Comparison of ENCODE assay signal across 14 mouse cellular contexts in genomic region chr14:122606499-122606898, GRCm38 (mm10).
DNase-seq lines count a peak whose midpoint lies in the region; ATAC-seq and TF ChIP-seq lines count a peak whose summit lies in the region.
"Had no signal": no experiment of that assay in that cellular context is flagged by ENCODE, and none has a peak within 500 bp of the region (broad histone marks: within the 10 kb centered on the region; RNA-seq: fewer than 3 reads in every experiment).

No protein-coding gene starts in this region.

- H3K27me3 ChIP-seq in hindbrain, embryonic 12.5 days: no peaks in the 10 kb centered on the region
- no peaks in the 10 kb centered on the region for H3K27me3 ChIP-seq in hindbrain, postnatal 0 days (ENCODE audit: insufficient read depth, low read length)
- H3K27me3 ChIP-seq: embryonic facial prominence, embryonic 12.5 days had no signal

- ATAC-seq in hindbrain, embryonic 12.5 days (ENCODE audit: low FRiP score): peak; percentile 82
- ATAC-seq in hindbrain, postnatal 0 days: no peak
- ATAC-seq in megakaryocyte-erythroid progenitor cell, adult 5-6 weeks (replicated peaks; ENCODE audit: low FRiP score, low TSS enrichment, poor library complexity, severe bottlenecking): no peak
- ATAC-seq: inflammation-experienced regulatory T-cells, adult 6 months had no signal

- WGBS in hindbrain, embryonic 12.5 days: 37% methylated on average over 1 of the region's 1 CpGs
- WGBS in hindbrain, postnatal 0 days: 34% methylated on average over 1 of the region's 1 CpGs

- TF ChIP-seq POLR2A in brain, embryonic 14.5 days (IDR thresholded peaks at IDR 0.05; ENCODE audit: borderline replicate concordance, extremely low read depth, insufficient read depth, insufficient read length, poor library complexity, severe bottlenecking): no peak

- H3K4me1 ChIP-seq in hindbrain, embryonic 12.5 days: peaks cover 3% of the 10 kb centered on the region; the same call in 1 of the 2 replicates
- no peaks in the 10 kb centered on the region for H3K4me1 ChIP-seq in hindbrain, postnatal 0 days (ENCODE audit: insufficient read depth, low read length)

- H3K9me3 ChIP-seq in hindbrain, embryonic 12.5 days (replicated peaks): no peaks in the 10 kb centered on the region
- no peaks in the 10 kb centered on the region for H3K9me3 ChIP-seq in hindbrain, postnatal 0 days (ENCODE audit: low read length)
- H3K9me3 ChIP-seq: embryonic facial prominence, embryonic 12.5 days had no signal

- H3K27ac ChIP-seq in hindbrain, embryonic 12.5 days: no peak overlapping the region
- no peak overlapping the region for H3K27ac ChIP-seq in hindbrain, postnatal 0 days
- H3K27ac ChIP-seq: embryonic facial prominence, embryonic 12.5 days had no signal

- H3K9ac ChIP-seq in hindbrain, embryonic 12.5 days: no peak overlapping the region
- H3K9ac ChIP-seq in hindbrain, postnatal 0 days (replicated peaks; ENCODE audit: low read length): no peak overlapping the region
- H3K9ac ChIP-seq: embryonic facial prominence, embryonic 12.5 days had no signal

- no peak overlapping the region for H3K4me3 ChIP-seq in hindbrain, embryonic 12.5 days
- no peak overlapping the region for H3K4me3 ChIP-seq in hindbrain, postnatal 0 days (ENCODE audit: low read length)
- H3K4me3 ChIP-seq: embryonic facial prominence, embryonic 12.5 days had no signal

- H3K36me3 ChIP-seq in hindbrain, embryonic 12.5 days: no peaks in the 10 kb centered on the region
- no peaks in the 10 kb centered on the region for H3K36me3 ChIP-seq in hindbrain, postnatal 0 days (ENCODE audit: insufficient read depth, low read length)
- H3K36me3 ChIP-seq: embryonic facial prominence, embryonic 12.5 days had no signal

- no peak for DNase-seq in hindbrain, postnatal 0 days (ENCODE audit: low spot score)
- peak; percentile 58 for DNase-seq in Muller cell, postnatal 12 days (ENCODE audit: inconsistent ontology term)
- DNase-seq in brain, embryonic 14.5 days (ENCODE audit: low read depth): peak; percentile 62
- DNase-seq in kidney, postnatal 25 days: peak; percentile 25 to 43
- DNase-seq in cerebellum, adult 9-11 months: no peak
- DNase-seq: adrenal gland, postnatal 14 days; cerebellum, postnatal 10 days; heart, postnatal 10 days; right cerebral cortex, postnatal 25 days; thymus, postnatal 25 days had no signal

- no peak for TF ChIP-seq CTCF in hindbrain, postnatal 0 days (IDR thresholded peaks at IDR 0.05; ENCODE audit: low read depth)
- TF ChIP-seq CTCF in brain, embryonic 14.5 days (IDR thresholded peaks at IDR 0.05; ENCODE audit: borderline replicate concordance, extremely low read depth, insufficient read depth, insufficient read length): no peak

- H3K4me2 ChIP-seq in hindbrain, embryonic 12.5 days (replicated peaks): no peak overlapping the region
- H3K4me2 ChIP-seq in hindbrain, postnatal 0 days (ENCODE audit: low read depth, low read length): no peak overlapping the region
- H3K4me2 ChIP-seq: embryonic facial prominence, embryonic 12.5 days had no signal

Comparison
In these comparisons a context has a peak if more than half of its experiments do, and no peak if none do; other contexts are left out.
1. DNase-seq: peak in Muller cell, postnatal 12 days (single experiment), brain, embryonic 14.5 days (single experiment) and kidney, postnatal 25 days (2 of 2); none in hindbrain, postnatal 0 days (single experiment) and cerebellum, adult 9-11 months (single experiment).